Mouse (Mus musculus) 3134 (cell line): ENCODE results near the gene Lmo7.

Source experiments
- DNase-seq: peaks from one replicate; pipeline ENCODE4 v3.0.0-alpha.2; 2011; ENCODE audit warnings: low spot score; ENCODE audit not compliant: insufficient read length; ENCODE audit errors: extremely low read depth

Gene Lmo7

GRCm38 (mm10) chr14:101777129-101777493, 47.4 kb downstream of the Lmo7 start:
- DNase-seq, result no peak

GRCm38 (mm10) chr14:101778426-101778825, 48.7 kb downstream of the Lmo7 start:
- no peak for DNase-seq

DNA sequence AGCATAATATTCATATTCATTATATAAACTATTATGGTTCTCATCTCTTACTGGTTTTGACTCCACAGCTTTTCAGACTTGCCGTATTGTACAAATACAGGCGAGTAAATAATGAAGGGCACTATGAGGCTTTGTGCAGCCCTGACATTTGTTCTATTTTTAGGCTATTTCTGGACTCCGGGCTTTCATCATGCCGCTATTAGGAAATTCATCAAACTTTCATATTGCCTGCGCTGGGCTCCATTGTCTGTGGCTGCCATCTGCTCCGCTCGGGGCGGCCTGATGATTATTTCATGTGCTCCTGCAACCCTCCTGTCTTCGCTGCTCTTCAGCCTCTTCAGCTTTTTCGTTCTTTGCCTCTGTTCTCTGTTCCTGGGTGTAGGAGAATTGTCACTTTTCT, 50.3 kb downstream of the Lmo7 start:
- DNase-seq, result no peak

GRCm38 (mm10) chr14:101781219-101781618, 51.5 kb downstream of the Lmo7 start:
- no peak for DNase-seq

GRCm38 (mm10) chr14:101781943-101782510, 52.3 kb downstream of the Lmo7 start:
- no peak for DNase-seq

DNA sequence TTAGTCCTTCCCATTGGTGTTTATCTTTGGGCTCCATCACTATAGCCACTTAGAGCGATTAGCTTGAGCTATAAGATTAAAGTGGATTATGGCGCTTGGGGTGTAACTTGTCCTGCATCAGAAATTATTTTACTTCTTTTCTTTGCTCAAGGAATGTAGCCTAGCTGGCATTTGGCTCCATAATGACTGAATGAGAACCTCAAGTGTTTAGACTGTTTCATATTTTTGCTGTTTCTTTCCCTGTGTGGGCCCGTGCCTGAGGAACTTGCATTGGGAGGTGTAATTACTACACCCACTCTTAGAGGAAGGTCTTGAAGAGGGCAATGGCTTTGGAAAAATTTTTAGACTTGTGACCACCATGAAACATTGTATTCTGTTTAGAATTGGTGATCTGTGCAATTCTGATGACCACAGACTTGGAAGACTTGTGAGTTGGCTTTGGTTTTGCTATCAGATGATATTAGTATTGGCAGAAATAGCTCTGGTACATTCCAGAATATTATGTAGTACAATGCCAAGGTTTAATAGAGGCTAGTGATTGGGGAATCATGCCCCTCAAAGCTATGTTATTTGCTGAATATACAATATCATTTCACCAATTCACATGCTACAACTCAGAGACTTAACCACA, 54.7 kb downstream of the Lmo7 start:
- peak; percentile 39 for DNase-seq

GRCm38 (mm10) chr14:101787903-101788302, 58.1 kb downstream of the Lmo7 start:
- no peak for DNase-seq

DNA sequence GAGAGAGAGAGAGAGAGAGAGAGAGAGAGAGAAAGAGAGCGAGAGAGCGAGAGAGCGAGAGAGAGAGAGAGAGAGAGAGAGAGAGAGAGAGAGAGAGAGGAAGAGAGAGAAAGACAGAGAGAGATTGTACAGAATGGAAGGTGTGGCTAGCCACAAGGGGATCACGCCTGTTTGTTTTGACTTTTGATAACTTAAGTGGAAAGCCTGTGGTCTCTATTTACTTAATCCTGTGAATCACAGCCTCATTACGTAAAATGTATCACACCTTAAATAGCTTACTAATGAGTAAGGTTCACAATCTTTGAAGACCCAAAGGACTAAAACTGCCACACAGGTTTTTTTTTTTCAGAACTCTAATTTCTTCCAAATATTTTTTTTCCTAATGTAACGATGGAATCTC, 58.7 kb downstream of the Lmo7 start:
- no peak for DNase-seq

GRCm38 (mm10) chr14:101794553-101795177, 64.9 kb downstream of the Lmo7 start:
- DNase-seq, result no peak

- DNase-seq, result peak; percentile 35
These were observed 68.3 kb downstream of the Lmo7 start for GRCm38 (mm10) chr14:101797930-101798500.

GRCm38 (mm10) chr14:101798766-101799165, 69.0 kb downstream of the Lmo7 start:
- DNase-seq, result no peak

GRCm38 (mm10) chr14:101801674-101802073, 71.9 kb downstream of the Lmo7 start:
- DNase-seq, result no peak

DNA sequence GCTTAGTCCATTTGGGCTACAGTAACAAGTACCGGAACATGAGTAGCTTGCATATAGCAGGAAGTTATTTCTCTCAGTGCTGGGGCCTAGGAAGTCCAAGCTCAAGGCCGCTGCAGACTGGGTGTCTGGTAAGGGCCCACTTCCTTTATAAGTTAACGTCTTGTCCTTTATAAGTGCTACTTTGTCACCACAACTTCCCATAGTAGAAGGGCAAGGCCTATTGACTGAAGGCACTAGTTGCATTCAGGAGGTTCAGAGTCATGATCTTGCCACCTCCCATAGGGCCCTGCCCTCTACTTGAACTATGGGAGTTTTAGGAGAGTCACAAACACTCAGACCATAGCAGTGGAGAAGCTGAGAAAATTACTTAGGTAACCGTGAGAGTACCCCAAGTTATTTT, 74.4 kb downstream of the Lmo7 start:
- DNase-seq, result no peak

GRCm38 (mm10) chr14:101804562-101805327, 75.0 kb downstream of the Lmo7 start:
- no peak for DNase-seq

DNA sequence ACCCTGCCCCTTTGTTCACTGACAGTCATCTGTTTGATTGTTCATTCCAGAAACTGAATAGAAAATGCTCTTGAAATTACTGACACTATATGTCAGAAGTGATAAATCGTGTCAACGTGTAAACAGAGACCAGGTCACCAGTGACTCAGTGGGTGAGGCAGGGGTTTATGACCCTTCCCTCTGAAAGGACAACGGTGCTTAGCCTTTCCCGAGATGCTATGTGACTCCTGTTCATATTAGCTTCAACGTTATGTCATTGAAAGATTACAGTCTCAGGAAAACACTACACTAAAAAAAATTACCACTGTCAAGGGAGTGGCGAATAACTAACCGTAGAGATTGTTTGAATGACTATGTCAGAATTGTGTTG, 75.6 kb downstream of the Lmo7 start:
- DNase-seq, result no peak

GRCm38 (mm10) chr14:101806058-101806457, 76.3 kb downstream of the Lmo7 start:
- DNase-seq, result no peak

DNA sequence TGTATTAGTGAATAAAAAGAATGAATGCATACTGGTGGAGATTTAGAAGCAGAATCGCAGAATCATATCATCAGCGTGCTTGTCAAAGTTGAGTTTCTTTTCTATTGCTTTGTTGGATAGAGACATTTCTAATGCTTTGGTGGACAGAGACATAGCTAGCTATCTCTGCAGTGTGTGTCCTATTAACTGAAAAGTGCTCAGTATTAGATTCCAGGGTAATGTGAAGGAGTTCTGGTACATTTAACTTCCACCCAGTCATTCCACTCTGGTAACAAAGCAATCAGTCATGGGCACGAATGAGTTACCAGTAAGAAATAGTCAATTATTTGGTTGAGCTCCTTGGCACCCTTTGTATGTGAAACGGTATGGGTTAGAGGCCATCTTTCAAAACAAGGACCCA, 76.8 kb downstream of the Lmo7 start:
- no peak for DNase-seq

DNA sequence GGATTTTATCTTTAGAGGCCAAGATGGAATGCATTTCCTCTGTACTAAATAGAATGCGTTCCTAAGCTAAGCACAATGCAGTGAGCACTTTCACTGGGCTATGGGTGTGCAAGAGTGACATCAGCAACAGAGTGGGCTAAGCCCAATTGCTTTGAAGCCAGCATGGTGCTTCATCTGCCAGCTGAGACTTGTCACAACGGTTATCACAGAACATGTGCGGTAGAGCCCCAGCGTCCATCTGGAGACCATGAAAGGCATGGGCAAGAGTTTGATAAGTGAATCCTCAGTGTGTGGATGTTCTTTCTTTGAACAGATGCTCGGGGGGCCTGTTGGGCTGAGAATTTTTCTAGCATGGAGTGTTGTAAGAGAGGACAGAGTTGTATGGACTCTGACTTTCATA, 86.7 kb downstream of the Lmo7 start:
- DNase-seq, result no peak

- DNase-seq, result no peak
These were observed 92.6 kb downstream of the Lmo7 start for GRCm38 (mm10) chr14:101822390-101822789.

GRCm38 (mm10) chr14:101822871-101823270, 93.1 kb downstream of the Lmo7 start:
- DNase-seq, result no peak

DNA sequence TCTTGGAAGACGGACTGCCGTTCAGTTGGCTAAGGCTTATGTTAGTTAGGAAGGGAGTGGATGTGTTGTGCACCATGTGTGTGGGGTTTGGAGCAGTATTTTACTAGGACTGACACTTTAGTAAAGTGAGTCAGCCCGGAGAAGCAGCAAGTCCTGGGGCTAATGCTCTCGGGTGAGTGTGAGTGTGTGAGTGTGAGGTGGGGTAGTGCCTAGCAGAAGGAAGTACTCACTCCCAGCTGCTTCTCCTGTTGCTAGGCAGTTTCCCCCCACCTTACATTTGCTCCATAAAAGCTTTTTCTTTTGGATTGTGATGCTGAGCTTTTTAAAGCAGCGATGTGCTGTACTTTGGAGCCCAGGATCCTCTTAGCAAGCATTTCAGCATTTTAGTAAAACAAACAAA, 99.9 kb downstream of the Lmo7 start:
- DNase-seq, result no peak
